Comparison of ENCODE assay signal across 8 mouse cellular contexts in genomic region chr14:50955942-50956508, GRCm38 (mm10). TPM values are rescaled to one million over a fixed set of nuclear protein-coding genes. Genes with fewer than 3 reads are reported as not detected.
DNase-seq lines count a peak whose midpoint lies in the region; ATAC-seq and TF ChIP-seq lines count a peak whose summit lies in the region.
"Not testable (repeated sequence)": the region's sequence is repeated elsewhere in the genome, so short reads cannot be mapped to it uniquely, and the experiment has no call there.

Pnp2 (plus strand) TSS chr14:50955992.

- not testable (repeated sequence) for H3K36me3 ChIP-seq in forebrain, embryonic 11.5 days (ENCODE audit: control insufficient read depth, insufficient read depth, low read length); heart, embryonic 14.5 days (ENCODE audit: control insufficient read depth, insufficient read depth, low read length); midbrain, embryonic 11.5 days (ENCODE audit: control insufficient read depth, insufficient read depth, low read length)
- peaks cover 10% of the 10 kb centered on the region for H3K36me3 ChIP-seq in kidney, embryonic 14.5 days (ENCODE audit: control insufficient read depth, insufficient read depth, low read length)
- H3K36me3 ChIP-seq in limb, embryonic 13.5 days = peaks cover 12% of the 10 kb centered on the region

- peak within 1 kb of the TSS; percentile 8; the same call in 1 of the 2 replicates for H3K9ac ChIP-seq in forebrain, embryonic 11.5 days (ENCODE audit: low read length)
- H3K9ac ChIP-seq in heart, embryonic 14.5 days (ENCODE audit: low read length); kidney, embryonic 14.5 days (ENCODE audit: low read depth, low read length); limb, embryonic 13.5 days; midbrain, embryonic 11.5 days (ENCODE audit: low read length): not testable (repeated sequence)

- TF ChIP-seq POLR2A in brain, embryonic 14.5 days (IDR thresholded peaks at IDR 0.05; ENCODE audit: borderline replicate concordance, extremely low read depth, insufficient read depth, insufficient read length, poor library complexity, severe bottlenecking) = not testable (repeated sequence)

- not testable (repeated sequence) for H3K4me3 ChIP-seq in forebrain, embryonic 11.5 days (ENCODE audit: low read depth, low read length); kidney, embryonic 14.5 days (ENCODE audit: low read length); midbrain, embryonic 11.5 days (ENCODE audit: low read depth, low read length)
- peak within 1 kb of the TSS; percentile 15 to 22; a peak in 2 of 4 replicates for H3K4me3 ChIP-seq in heart, embryonic 14.5 days (ENCODE audit: control insufficient read depth in 1 of 2, insufficient read depth in 1 of 2, low read depth in 1 of 2, low read length in 2 of 2)
- H3K4me3 ChIP-seq in limb, embryonic 13.5 days = peak within 1 kb of the TSS; percentile 19; the same call in 1 of the 2 replicates

- peak; percentile 85 for ATAC-seq in forebrain, embryonic 11.5 days (replicated peaks; ENCODE audit: low FRiP score)
- peak; percentile 82 for ATAC-seq in heart, embryonic 14.5 days (ENCODE audit: insufficient number of reproducible peaks, insufficient read depth, low FRiP score, low read depth)
- peak; percentile 84 for ATAC-seq in kidney, embryonic 14.5 days (ENCODE audit: low FRiP score, low TSS enrichment)
- peak; percentile 84 for ATAC-seq in limb, embryonic 13.5 days (ENCODE audit: low FRiP score, low read depth)
- ATAC-seq in midbrain, embryonic 11.5 days (ENCODE audit: low FRiP score) = peak; percentile 81

- not testable (repeated sequence) for H3K27ac ChIP-seq in forebrain, embryonic 11.5 days (ENCODE audit: low read depth, low read length); kidney, embryonic 14.5 days (ENCODE audit: low read depth, low read length); limb, embryonic 13.5 days; midbrain, embryonic 11.5 days (ENCODE audit: low read depth, low read length)
- peak within 1 kb of the TSS in 1 of 2 experiments; percentile 22; a peak in 1 of 4 replicates for H3K27ac ChIP-seq in heart, embryonic 14.5 days (replicated peaks in 1 of 2; ENCODE audit: control insufficient read depth in 1 of 2, insufficient read depth in 1 of 2, low read depth in 2 of 2, low read length in 2 of 2)

- TF ChIP-seq CTCF in brain, embryonic 14.5 days (IDR thresholded peaks at IDR 0.05; ENCODE audit: borderline replicate concordance, extremely low read depth, insufficient read depth, insufficient read length) = not testable (repeated sequence)

- not testable (repeated sequence) for H3K4me1 ChIP-seq in forebrain, embryonic 11.5 days (replicated peaks; ENCODE audit: control insufficient read depth, insufficient read depth, low read length); heart, embryonic 14.5 days (ENCODE audit: control insufficient read depth in 2 of 2, insufficient read depth in 2 of 2, low read length in 2 of 2); kidney, embryonic 14.5 days (ENCODE audit: control insufficient read depth, insufficient read depth, low read length); limb, embryonic 13.5 days; midbrain, embryonic 11.5 days (ENCODE audit: control insufficient read depth, insufficient read depth, low read length)

- not testable (repeated sequence) for H3K9me3 ChIP-seq in forebrain, embryonic 11.5 days (ENCODE audit: control insufficient read depth, low read length); heart, embryonic 14.5 days (ENCODE audit: control insufficient read depth, low read length); kidney, embryonic 14.5 days (ENCODE audit: control insufficient read depth, low read length); limb, embryonic 13.5 days; midbrain, embryonic 11.5 days (ENCODE audit: control insufficient read depth, low read length)

- peak; percentile 62 for DNase-seq in brain, embryonic 14.5 days (ENCODE audit: low read depth)
- DNase-seq in forebrain, embryonic 11.5 days (ENCODE audit: low spot score) = peak; percentile 60
- peak; percentile 90 for DNase-seq in midbrain, embryonic 11.5 days (ENCODE audit: low spot score, missing footprints)
- peak; percentile 14 to 28 for DNase-seq in right cerebral cortex, postnatal 36 days (ENCODE audit: low spot score in 2 of 2)
- peak; percentile 23 for DNase-seq in urinary bladder, postnatal 25 days (ENCODE audit: low spot score)

- WGBS in forebrain, embryonic 11.5 days = 8% methylated on average over 19 of the region's 19 CpGs
- 4% methylated on average over 18 of the region's 19 CpGs for WGBS in heart, embryonic 14.5 days
- 7% methylated on average over 19 of the region's 19 CpGs for WGBS in kidney, embryonic 14.5 days
- 6% methylated on average over 18 of the region's 19 CpGs for WGBS in limb, embryonic 13.5 days
- 11% methylated on average over 19 of the region's 19 CpGs for WGBS in midbrain, embryonic 11.5 days

- peak within 1 kb of the TSS; percentile 29; the same call in 1 of the 2 replicates for H3K4me2 ChIP-seq in forebrain, embryonic 11.5 days (ENCODE audit: low read depth, low read length, severe bottlenecking)
- H3K4me2 ChIP-seq in heart, embryonic 14.5 days (ENCODE audit: low read length) = peak within 1 kb of the TSS; percentile 53
- H3K4me2 ChIP-seq in kidney, embryonic 14.5 days (replicated peaks; ENCODE audit: low read depth, low read length) = peak within 1 kb of the TSS; percentile 31
- peak within 1 kb of the TSS; percentile 50 for H3K4me2 ChIP-seq in limb, embryonic 13.5 days (replicated peaks)
- peak within 1 kb of the TSS; percentile 24 for H3K4me2 ChIP-seq in midbrain, embryonic 11.5 days

- not testable (repeated sequence) for H3K27me3 ChIP-seq in forebrain, embryonic 11.5 days (ENCODE audit: control insufficient read depth, insufficient read depth, low read length); heart, embryonic 14.5 days (ENCODE audit: control insufficient read depth, insufficient read depth, low read length); kidney, embryonic 14.5 days (ENCODE audit: control insufficient read depth, insufficient read depth, low read length); limb, embryonic 13.5 days; midbrain, embryonic 11.5 days (ENCODE audit: control insufficient read depth, insufficient read depth, low read length)

RNA-seq across cellular contexts. Expression of gene Pnp2, which starts in this region (rescaled TPM):
- polyA plus RNA-seq in brain, embryonic 14.5 days (2012; rRNA removed) = 0.16 and 0.42 TPM in 2 replicates
- polyA plus RNA-seq in forebrain, embryonic 11.5 days (2014; fragmentation: Nextera tagmentation; extraction: Ambion mirVana) = 0.24 and 0.39 TPM in 2 replicates
- 0.36 and 0.59 TPM in 2 replicates for polyA plus RNA-seq in heart, embryonic 14.5 days (2014; fragmentation: Nextera tagmentation; extraction: Ambion mirVana)
- 0.99 and 1.2 TPM in 2 replicates for polyA plus RNA-seq in kidney, embryonic 14.5 days (2014; fragmentation: Nextera tagmentation; extraction: Ambion mirVana)
- 0.37 and 0.42 TPM in 2 replicates for polyA plus RNA-seq in limb, embryonic 13.5 days (2015; fragmentation: Nextera tagmentation; extraction: Ambion mirVana)
- polyA plus RNA-seq in midbrain, embryonic 11.5 days (2014; fragmentation: Nextera tagmentation; extraction: Ambion mirVana) = 0.55 and 0.57 TPM in 2 replicates

Comparison
In these comparisons a context has a peak if more than half of its experiments do, and no peak if none do; other contexts are left out.
1. Peak in DNase-seq in brain, embryonic 14.5 days; RNA of the gene not detected or under 1 TPM.
2. Peak in DNase-seq, ATAC-seq, H3K9ac ChIP-seq and H3K4me2 ChIP-seq in forebrain, embryonic 11.5 days; RNA of the gene not detected or under 1 TPM.
3. Peak in ATAC-seq, H3K4me3 ChIP-seq and H3K4me2 ChIP-seq in heart, embryonic 14.5 days; RNA of the gene not detected or under 1 TPM.
4. Peak in ATAC-seq, H3K4me3 ChIP-seq and H3K4me2 ChIP-seq in limb, embryonic 13.5 days; RNA of the gene not detected or under 1 TPM.
5. Peak in DNase-seq, ATAC-seq and H3K4me2 ChIP-seq in midbrain, embryonic 11.5 days; RNA of the gene not detected or under 1 TPM.
6. DNase-seq: peak in every context shown above with its lines; median percentile 90 in midbrain, embryonic 11.5 days; 62 in brain, embryonic 14.5 days; 60 in forebrain, embryonic 11.5 days; 23 in urinary bladder, postnatal 25 days; 21 in right cerebral cortex, postnatal 36 days.